Mouse (Mus musculus) embryonic facial prominence, embryonic 11.5 days (tissue): ENCODE measurements around the gene Prkar2a. TPM values are rescaled to one million over a fixed set of nuclear protein-coding genes. Genes with fewer than 3 reads are reported as not detected.

Experiments used
- ATAC-seq: fragments of 200-750 bp; cut with Nextera tagmentation; replicated peaks from 2 replicates; pipeline ENCODE4 v1.8.0; 2017; ENCODE audit warnings: low read depth; ENCODE audit not compliant: insufficient number of reproducible peaks, low FRiP score, low TSS enrichment
- DNase-seq: peaks from one replicate; pipeline ENCODE4 v3.0.0-alpha.2; 2015; ENCODE audit warnings: low spot score
- H3K27ac ChIP-seq: fragments of 300-500 bp; sonication (generic); replicated peaks from 2 replicates; pipeline ENCODE4 v1.5.1; 2014; ENCODE audit warnings: mild to moderate bottlenecking, low read depth, low read length, control low read depth
- H3K27me3 ChIP-seq: fragments of 300-500 bp; sonication (generic); 2 replicates; pipeline ENCODE4 v1.6.1; 2014; ENCODE audit warnings: mild to moderate bottlenecking, low read length, moderate library complexity, mixed read lengths; ENCODE audit not compliant: control insufficient read depth, insufficient read depth
- H3K36me3 ChIP-seq: fragments of 300-500 bp; sonication (generic); replicated peaks from 2 replicates; pipeline ENCODE4 v1.6.1; 2014; ENCODE audit warnings: low read depth, mild to moderate bottlenecking, low read length, moderate library complexity, mixed read lengths; ENCODE audit not compliant: control insufficient read depth, insufficient read depth
- H3K4me1 ChIP-seq: fragments of 300-500 bp; sonication (generic); 2 replicates; pipeline ENCODE4 v1.6.1; 2014; ENCODE audit warnings: low read length, mixed read lengths; ENCODE audit not compliant: control insufficient read depth, insufficient read depth
- H3K4me2 ChIP-seq: fragments of 300-500 bp; sonication (generic); 2 replicates; pipeline ENCODE4 v1.6.1; 2014; ENCODE audit warnings: low read depth, mild to moderate bottlenecking, control low read depth, low read length, moderate library complexity
- H3K4me3 ChIP-seq: fragments of 300-500 bp; sonication (generic); 2 replicates; pipeline ENCODE4 v1.5.1; 2014; ENCODE audit warnings: low read depth, low read length, control low read depth
- H3K9ac ChIP-seq: fragments of 300-500 bp; sonication (generic); replicated peaks from 2 replicates; pipeline ENCODE4 v1.6.1; 2014; ENCODE audit warnings: mild to moderate bottlenecking, control low read depth, low read length
- H3K9me3 ChIP-seq: fragments of 300-500 bp; sonication (generic); replicated peaks from 2 replicates; pipeline ENCODE4 v1.6.1; 2016; ENCODE audit warnings: mild to moderate bottlenecking, low read length, inconsistent platforms, mixed read lengths; ENCODE audit not compliant: control insufficient read depth
- WGBS: fragments of 180-500 bp; shearing (Covaris S2); extraction: QIAGEN DNeasy Blood & Tissue Kit; methylation state at CpG from one replicate; pipeline ENCODE4 v1.1.7; 2014; 5-methylcytosine and 5-hydroxymethylcytosine counted together
- polyA plus RNA-seq: library from polyadenylated mRNA; unstranded; fragments of >200 nt; fragmentation: Nextera tagmentation; extraction: Ambion mirVana; gene quantifications from 2 replicates; pipeline ENCODE4 v1.2.1, GENCODE M21; 2014

Prkar2a gene
- polyA plus RNA-seq, 1 experiment from 2014 or later = 37.9 TPM

- Histone ChIP-seq H3K9me3 (no peaks in the 10 kb centered on the region), H3K4me2 (no peak overlapping the region), H3K27ac (no peak overlapping the region), H3K4me3 (no peak overlapping the region), H3K27me3 (no peaks in the 10 kb centered on the region), H3K4me1 (peaks cover 3% of the 10 kb centered on the region; the same call in 1 of the 2 replicates), H3K9ac (no peak overlapping the region), H3K36me3 (no peaks in the 10 kb centered on the region)
- ATAC-seq (no peak), DNase-seq (no peak)
- WGBS = 85% methylated on average over 9 of the region's 9 CpGs
Observed at GRCm38 (mm10) chr9:108688451-108688850, 663 bp upstream of the Prkar2a start.

GRCm38 (mm10) chr9:108689993-108690392 is 879 bp downstream of the Prkar2a start:
- Histone ChIP-seq H3K4me2 (no peak overlapping the region), H3K27me3 (no peaks in the 10 kb centered on the region), H3K9ac (no peak overlapping the region), H3K36me3 (no peaks in the 10 kb centered on the region), H3K4me3 (no peak overlapping the region), H3K4me1 (peaks cover 3% of the 10 kb centered on the region; the same call in 1 of the 2 replicates), H3K9me3 (no peaks in the 10 kb centered on the region), H3K27ac (no peak overlapping the region)
- WGBS = 79% methylated on average over 1 of the region's 1 CpGs
- no peak for ATAC-seq
- DNase-seq = no peak

GRCm38 (mm10) chr9:108690914-108691313 is 1.8 kb downstream of the Prkar2a start:
- H3K27me3 ChIP-seq = no peaks in the 10 kb centered on the region
- ATAC-seq = no peak
- no peak overlapping the region for H3K27ac ChIP-seq
- no peaks in the 10 kb centered on the region for H3K36me3 ChIP-seq
- 90% methylated on average over 6 of the region's 6 CpGs for WGBS
- no peak overlapping the region for H3K9ac ChIP-seq
- DNase-seq = no peak
- H3K4me2 ChIP-seq = no peak overlapping the region
- H3K4me1 ChIP-seq = peaks cover 3% of the 10 kb centered on the region; the same call in 1 of the 2 replicates
- H3K4me3 ChIP-seq = no peak overlapping the region
- no peaks in the 10 kb centered on the region for H3K9me3 ChIP-seq

- no peak for ATAC-seq
- 66% methylated on average over 8 of the region's 8 CpGs for WGBS
- Histone ChIP-seq H3K27me3 (no peaks in the 10 kb centered on the region), H3K9me3 (no peaks in the 10 kb centered on the region), H3K4me2 (peak overlapping the region; percentile 96), H3K9ac (peak overlapping the region; percentile 82), H3K4me3 (no peak overlapping the region), H3K36me3 (no peaks in the 10 kb centered on the region), H3K27ac (no peak overlapping the region), H3K4me1 (peaks cover 3% of the 10 kb centered on the region; the same call in 1 of the 2 replicates)
- no peak for DNase-seq
Observed at GRCm38 (mm10) chr9:108691371-108691770, 2.3 kb downstream of the Prkar2a start.

GRCm38 (mm10) chr9:108691846-108692225 is 2.7 kb downstream of the Prkar2a start:
- ATAC-seq = peak; percentile 79

GRCm38 (mm10) chr9:108692226-108693041 is 3.3 kb downstream of the Prkar2a start:
- H3K27me3 ChIP-seq = no peaks in the 10 kb centered on the region
- H3K4me3 ChIP-seq = peak overlapping the region; percentile 78
- H3K36me3 ChIP-seq = no peaks in the 10 kb centered on the region
- DNase-seq = peak; percentile 78
- H3K9me3 ChIP-seq = no peaks in the 10 kb centered on the region
- H3K4me2 ChIP-seq = peak overlapping the region; percentile 96
- peaks cover 3% of the 10 kb centered on the region; the same call in 1 of the 2 replicates for H3K4me1 ChIP-seq
- H3K9ac ChIP-seq = peak overlapping the region; percentile 82
- WGBS = under 1% methylated on average over 86 of the region's 92 CpGs
- H3K27ac ChIP-seq = no peak overlapping the region
- ATAC-seq = peak; percentile 68

More at GRCm38 (mm10) chr9:108691846-108692225, 2.7 kb downstream of the Prkar2a start:
- Histone ChIP-seq H3K27ac (no peak overlapping the region), H3K27me3 (no peaks in the 10 kb centered on the region), H3K4me2 (peak overlapping the region; percentile 96), H3K9ac (peak overlapping the region; percentile 82), H3K9me3 (no peaks in the 10 kb centered on the region), H3K36me3 (no peaks in the 10 kb centered on the region), H3K4me3 (peak overlapping the region; percentile 78), H3K4me1 (peaks cover 3% of the 10 kb centered on the region; the same call in 1 of the 2 replicates)
- 0% methylated on average over 35 of the region's 42 CpGs for WGBS
- peak; percentile 90 for DNase-seq

GRCm38 (mm10) chr9:108693946-108694345 is 4.8 kb downstream of the Prkar2a start:
- Histone ChIP-seq H3K4me3 (no peak overlapping the region), H3K27me3 (no peaks in the 10 kb centered on the region), H3K4me1 (peaks cover 3% of the 10 kb centered on the region; the same call in 1 of the 2 replicates), H3K4me2 (no peak overlapping the region), H3K9ac (no peak overlapping the region), H3K9me3 (no peaks in the 10 kb centered on the region), H3K36me3 (no peaks in the 10 kb centered on the region), H3K27ac (no peak overlapping the region)
- ATAC-seq = no peak
- WGBS = 70% methylated on average over 4 of the region's 4 CpGs
- no peak for DNase-seq

GRCm38 (mm10) chr9:108694533-108694932 is 5.4 kb downstream of the Prkar2a start:
- 68% methylated on average over 1 of the region's 1 CpGs for WGBS
- no peak overlapping the region for H3K4me3 ChIP-seq

More at GRCm38 (mm10) chr9:108694533-108694932, 5.4 kb downstream of the Prkar2a start:
- Histone ChIP-seq H3K9me3 (no peaks in the 10 kb centered on the region), H3K27me3 (no peaks in the 10 kb centered on the region), H3K36me3 (no peaks in the 10 kb centered on the region), H3K27ac (no peak overlapping the region), H3K4me1 (peaks cover 3% of the 10 kb centered on the region; the same call in 1 of the 2 replicates), H3K9ac (no peak overlapping the region), H3K4me2 (no peak overlapping the region)
- ATAC-seq (no peak), DNase-seq (no peak)
